Mouse (Mus musculus): ENCODE measurements around the gene Ppil6. TPM values are rescaled to one million over a fixed set of nuclear protein-coding genes. Genes with fewer than 3 reads are reported as not detected.
"Not testable (repeated sequence)": the region's sequence is repeated elsewhere in the genome, so short reads cannot be mapped to it uniquely, and the experiment has no call there.

Gene Ppil6
- polyA plus RNA-seq, 1 experiment: 0.15 TPM

DNA sequence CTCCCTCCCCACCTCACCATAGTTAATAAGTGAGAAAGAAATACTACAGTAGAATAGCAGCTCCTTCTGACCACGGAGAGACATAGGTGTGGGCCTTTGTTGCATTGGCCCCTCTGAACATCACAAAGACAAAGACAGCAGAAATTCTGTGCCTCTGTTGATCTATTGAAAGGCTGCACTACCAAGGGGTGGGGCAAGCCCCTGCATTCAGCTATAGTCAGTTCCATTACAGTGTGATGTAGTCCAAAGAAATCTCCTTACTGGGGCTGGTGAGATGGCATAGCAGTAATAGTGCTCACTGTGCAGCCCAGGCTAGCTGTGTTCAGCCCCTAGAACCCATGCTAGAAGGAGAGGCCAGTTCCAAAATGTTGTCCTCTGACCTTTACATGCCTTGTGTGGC is 14.8 kb downstream of the Ppil6 start:
- no peak for DNase-seq

DNA sequence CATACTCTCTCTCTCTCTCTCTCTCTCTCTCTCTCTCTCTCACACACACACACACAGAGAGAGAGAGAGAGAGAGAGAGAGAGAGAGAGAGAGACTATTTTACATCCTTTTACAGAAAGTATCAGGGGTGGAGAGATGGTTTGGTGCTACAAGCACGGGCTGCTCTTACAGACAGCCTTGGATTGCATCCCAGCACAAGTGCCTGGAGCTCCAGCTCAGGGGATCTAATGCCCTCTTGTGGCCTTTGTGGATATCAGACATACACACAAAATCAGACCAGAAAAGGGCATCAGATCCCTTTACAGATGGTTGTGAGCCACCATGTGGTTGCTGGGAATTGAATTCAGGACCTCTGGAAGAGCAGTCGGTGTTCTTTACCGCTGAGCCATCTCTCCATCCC is 15.2 kb downstream of the Ppil6 start:
- not testable (repeated sequence) for H3K4me1 ChIP-seq (replicated peaks; ENCODE audit: control insufficient read depth, insufficient read depth, low read length); H3K36me3 ChIP-seq (ENCODE audit: control insufficient read depth, insufficient read depth, low read length); H3K4me3 ChIP-seq (ENCODE audit: control insufficient read depth, insufficient read depth, low read length); H3K27me3 ChIP-seq (ENCODE audit: control insufficient read depth, insufficient read depth, low read length); H3K27ac ChIP-seq (ENCODE audit: control insufficient read depth, insufficient read depth, low read length)
- peak; percentile 64 for DNase-seq
- WGBS: 4% methylated on average over 3 of the region's 3 CpGs

More for the DNA sequence above, 14.8 kb downstream of the Ppil6 start:
- WGBS: 93% methylated on average over 1 of the region's 1 CpGs
- Histone ChIP-seq H3K4me1 (replicated peaks; ENCODE audit: control insufficient read depth, insufficient read depth, low read length) (no peaks in the 10 kb centered on the region), H3K4me3 (ENCODE audit: control insufficient read depth, insufficient read depth, low read length) (no peak overlapping the region), H3K27me3 (ENCODE audit: control insufficient read depth, insufficient read depth, low read length) (no peaks in the 10 kb centered on the region), H3K27ac (ENCODE audit: control insufficient read depth, insufficient read depth, low read length) (no peak overlapping the region), H3K36me3 (ENCODE audit: control insufficient read depth, insufficient read depth, low read length) (no peaks in the 10 kb centered on the region)
- TF ChIP-seq POLR2A (IDR thresholded peaks at IDR 0.05; ENCODE audit: control insufficient read depth, extremely low read depth, insufficient read depth, low read length, poor library complexity) (no peak), CTCF (IDR thresholded peaks at IDR 0.05; ENCODE audit: borderline replicate concordance, control insufficient read depth, extremely low read depth, insufficient read depth, low read length, poor library complexity) (no peak)

DNA sequence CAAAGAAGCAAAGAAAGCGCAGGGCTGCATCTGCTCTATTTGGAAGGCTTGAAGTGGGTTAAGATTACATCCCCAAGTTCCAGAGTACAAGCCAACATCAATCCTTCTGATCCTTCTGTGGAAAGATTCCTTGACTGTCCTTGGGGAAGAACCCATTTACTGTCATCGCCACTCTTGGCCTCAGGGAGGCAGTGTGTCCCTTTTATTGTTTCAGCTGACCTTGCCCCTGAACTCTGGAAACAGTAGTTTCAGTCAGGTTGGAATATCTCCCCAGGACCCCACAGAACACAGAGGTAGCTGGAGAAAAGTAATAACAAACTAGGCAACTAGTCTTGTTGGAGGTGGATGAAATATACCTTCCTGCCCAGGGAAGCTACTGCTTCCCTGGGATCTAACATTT is 18.9 kb downstream of the Ppil6 start:
- Histone ChIP-seq H3K4me3 (ENCODE audit: control insufficient read depth, insufficient read depth, low read length) (no peak overlapping the region), H3K27ac (ENCODE audit: control insufficient read depth, insufficient read depth, low read length) (no peak overlapping the region), H3K36me3 (ENCODE audit: control insufficient read depth, insufficient read depth, low read length) (no peaks in the 10 kb centered on the region), H3K27me3 (ENCODE audit: control insufficient read depth, insufficient read depth, low read length) (no peaks in the 10 kb centered on the region), H3K4me1 (replicated peaks; ENCODE audit: control insufficient read depth, insufficient read depth, low read length) (no peaks in the 10 kb centered on the region)
- 61% methylated on average over 2 of the region's 2 CpGs for WGBS
- peak; percentile 56 for DNase-seq
- TF ChIP-seq POLR2A (IDR thresholded peaks at IDR 0.05; ENCODE audit: control insufficient read depth, extremely low read depth, insufficient read depth, low read length, poor library complexity) (no peak), CTCF (IDR thresholded peaks at IDR 0.05; ENCODE audit: borderline replicate concordance, control insufficient read depth, extremely low read depth, insufficient read depth, low read length, poor library complexity) (no peak)

DNA sequence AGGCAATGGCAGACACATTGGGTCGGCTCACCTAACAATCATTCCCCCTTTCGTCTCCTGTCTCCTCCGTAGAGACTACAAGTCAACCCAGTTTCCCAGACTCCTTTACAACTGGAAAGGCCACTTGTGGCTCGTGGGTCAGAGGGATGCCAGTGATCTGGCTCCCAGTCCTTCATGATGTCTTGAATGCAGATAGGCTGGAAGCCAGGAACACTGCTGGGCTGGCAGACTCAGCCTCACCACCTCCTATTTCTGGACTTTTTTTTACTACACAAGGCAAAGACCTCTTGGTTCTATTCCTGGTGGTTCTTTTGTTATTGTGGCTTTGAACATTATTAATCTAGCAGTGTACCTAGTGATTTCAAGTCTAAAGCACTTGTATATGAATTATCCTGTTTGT is 24.1 kb downstream of the Ppil6 start:
- no peak for TF ChIP-seq CTCF (IDR thresholded peaks at IDR 0.05; ENCODE audit: borderline replicate concordance, control insufficient read depth, extremely low read depth, insufficient read depth, low read length, poor library complexity)
- TF ChIP-seq POLR2A (IDR thresholded peaks at IDR 0.05; ENCODE audit: control insufficient read depth, extremely low read depth, insufficient read depth, low read length, poor library complexity): no peak
- no peaks in the 10 kb centered on the region for H3K27me3 ChIP-seq (ENCODE audit: control insufficient read depth, insufficient read depth, low read length)
- DNase-seq: no peak
- 91% methylated on average over 4 of the region's 4 CpGs for whole genome bisulfite sequencing
- H3K36me3 ChIP-seq (ENCODE audit: control insufficient read depth, insufficient read depth, low read length): no peaks in the 10 kb centered on the region
- no peak overlapping the region for H3K4me3 ChIP-seq (ENCODE audit: control insufficient read depth, insufficient read depth, low read length)
- H3K27ac ChIP-seq (ENCODE audit: control insufficient read depth, insufficient read depth, low read length): no peak overlapping the region
- H3K4me1 ChIP-seq (replicated peaks; ENCODE audit: control insufficient read depth, insufficient read depth, low read length): no peaks in the 10 kb centered on the region

DNA sequence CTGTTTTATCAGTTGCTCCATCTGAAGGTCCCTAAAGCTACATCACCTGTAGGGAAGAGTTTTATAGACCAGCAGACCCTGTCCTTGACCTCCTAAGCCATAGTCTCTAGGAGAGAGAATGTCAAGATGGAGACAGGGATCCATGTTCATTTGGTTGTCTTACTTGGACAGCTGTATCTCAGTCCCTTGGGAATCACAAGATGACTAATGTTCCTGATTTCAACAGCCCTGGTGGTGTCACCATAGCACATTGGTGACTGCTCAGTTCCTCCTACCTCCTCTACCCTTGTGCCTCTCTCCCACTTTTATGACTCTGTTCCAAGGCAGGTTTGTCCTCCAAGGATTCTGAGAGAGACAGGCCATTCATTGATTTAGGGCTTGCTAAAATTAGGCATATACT is 24.7 kb downstream of the Ppil6 start:
- H3K4me3 ChIP-seq (ENCODE audit: control insufficient read depth, insufficient read depth, low read length): no peak overlapping the region
- TF ChIP-seq POLR2A (IDR thresholded peaks at IDR 0.05; ENCODE audit: control insufficient read depth, extremely low read depth, insufficient read depth, low read length, poor library complexity): no peak
- no peak for TF ChIP-seq CTCF (IDR thresholded peaks at IDR 0.05; ENCODE audit: borderline replicate concordance, control insufficient read depth, extremely low read depth, insufficient read depth, low read length, poor library complexity)
- H3K36me3 ChIP-seq (ENCODE audit: control insufficient read depth, insufficient read depth, low read length): no peaks in the 10 kb centered on the region
- H3K27ac ChIP-seq (ENCODE audit: control insufficient read depth, insufficient read depth, low read length): no peak overlapping the region
- H3K27me3 ChIP-seq (ENCODE audit: control insufficient read depth, insufficient read depth, low read length): no peaks in the 10 kb centered on the region
- no peak for DNase-seq
- no peaks in the 10 kb centered on the region for H3K4me1 ChIP-seq (replicated peaks; ENCODE audit: control insufficient read depth, insufficient read depth, low read length)

DNA sequence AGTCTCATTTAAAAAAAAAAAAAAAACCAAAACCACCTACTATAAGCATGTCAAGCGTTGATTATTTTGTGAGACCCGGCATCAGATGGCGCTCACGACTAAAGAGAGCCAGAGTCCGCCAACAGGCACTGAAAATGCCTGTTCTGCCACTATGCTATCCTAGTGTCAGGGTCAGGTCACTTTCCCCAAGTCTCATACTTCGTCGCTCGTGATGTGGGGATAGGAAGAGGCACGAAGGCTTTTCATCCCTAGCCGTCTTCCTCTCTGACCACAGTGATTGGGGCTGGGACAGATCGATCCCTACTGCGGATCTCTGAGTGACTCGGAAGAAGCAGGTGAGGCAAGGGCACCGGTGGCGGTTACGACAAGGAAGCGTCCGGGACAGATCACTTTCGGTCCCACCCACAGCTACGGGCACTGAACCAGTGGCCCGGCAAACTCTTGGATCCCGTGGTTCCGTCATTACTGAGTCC is 28.3 kb downstream of the Ppil6 start:
- Histone ChIP-seq H3K27ac (ENCODE audit: control insufficient read depth, insufficient read depth, low read length) (peak overlapping the region; percentile 92), H3K4me3 (ENCODE audit: control insufficient read depth, insufficient read depth, low read length) (peak overlapping the region; percentile 85), H3K36me3 (ENCODE audit: control insufficient read depth, insufficient read depth, low read length) (peaks cover 8% of the 10 kb centered on the region; the same call in 1 of the 2 replicates), H3K27me3 (ENCODE audit: control insufficient read depth, insufficient read depth, low read length) (no peaks in the 10 kb centered on the region), H3K4me1 (replicated peaks; ENCODE audit: control insufficient read depth, insufficient read depth, low read length) (no peaks in the 10 kb centered on the region; the same call in 1 of the 2 replicates)
- peak; percentile 87 for DNase-seq
- WGBS: under 1% methylated on average over 23 of the region's 23 CpGs
- TF ChIP-seq POLR2A (IDR thresholded peaks at IDR 0.05; ENCODE audit: control insufficient read depth, extremely low read depth, insufficient read depth, low read length, poor library complexity) (no peak), CTCF (IDR thresholded peaks at IDR 0.05; ENCODE audit: borderline replicate concordance, control insufficient read depth, extremely low read depth, insufficient read depth, low read length, poor library complexity) (no peak)

DNA sequence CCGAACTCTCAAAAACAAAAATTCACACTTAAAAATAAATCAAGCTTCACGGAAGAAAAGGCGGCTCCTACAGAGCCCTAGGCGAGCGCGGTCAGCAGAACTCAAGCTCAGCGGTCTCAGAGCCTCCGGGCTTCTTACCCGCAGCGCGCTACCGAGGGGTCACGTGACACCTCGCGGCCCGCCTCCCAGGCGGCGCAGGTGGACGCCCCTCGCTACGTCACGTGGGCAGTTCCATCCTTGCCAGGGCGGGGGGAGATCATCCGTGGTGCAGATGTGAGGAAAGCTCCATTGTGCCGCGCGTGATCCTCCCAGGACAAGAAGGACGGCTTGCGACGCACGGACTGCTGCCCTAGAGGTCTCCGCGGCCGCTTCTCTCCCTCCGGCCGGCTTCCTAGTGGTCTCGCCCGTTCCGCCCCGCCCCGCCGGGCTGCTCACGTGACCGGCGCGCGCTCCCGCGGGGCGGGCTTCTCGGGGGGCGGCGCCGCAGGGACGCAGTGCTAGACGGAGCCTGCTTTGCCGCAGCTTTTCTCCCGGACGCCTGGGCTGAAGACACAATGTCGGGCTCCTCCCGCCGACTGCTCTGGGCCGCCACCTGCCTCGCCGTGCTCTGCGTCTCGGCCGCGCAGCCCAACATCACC is 28.9 kb downstream of the Ppil6 start, which contains the start of gene Cd164:
TSS of gene Cd164 (plus strand) at position 434 of the 638 bp plus-strand sequence.
- Histone ChIP-seq H3K36me3 (ENCODE audit: control insufficient read depth, insufficient read depth, low read length) (peaks cover 13% of the 10 kb centered on the region; the same call in 1 of the 2 replicates), H3K4me1 (replicated peaks; ENCODE audit: control insufficient read depth, insufficient read depth, low read length) (no peaks in the 10 kb centered on the region; the same call in 1 of the 2 replicates), H3K27me3 (ENCODE audit: control insufficient read depth, insufficient read depth, low read length) (no peaks in the 10 kb centered on the region), H3K4me3 (ENCODE audit: control insufficient read depth, insufficient read depth, low read length) (peak within 1 kb of the TSS; percentile 85), H3K27ac (ENCODE audit: control insufficient read depth, insufficient read depth, low read length) (peak within 1 kb of the TSS; percentile 92)
- 0 out of 2 replicates have a peak, but pooled peaks have one; percentile 38 for TF ChIP-seq CTCF (IDR thresholded peaks at IDR 0.05; ENCODE audit: borderline replicate concordance, control insufficient read depth, extremely low read depth, insufficient read depth, low read length, poor library complexity)
- peak; percentile 92 for TF ChIP-seq POLR2A (IDR thresholded peaks at IDR 0.05; ENCODE audit: control insufficient read depth, extremely low read depth, insufficient read depth, low read length, poor library complexity)
- DNase-seq: peak; percentile 89
- under 1% methylated on average over 69 of the region's 69 CpGs for WGBS

Measured in thymus, adult 2 months (tissue).